Mouse (Mus musculus) heart, postnatal 14 days (tissue): ENCODE data around the gene Zfp27. TPM values are rescaled to one million over a fixed set of nuclear protein-coding genes. Genes with fewer than 3 reads are reported as not detected.
"Not testable (repeated sequence)": the region's sequence is repeated elsewhere in the genome, so short reads cannot be mapped to it uniquely, and the experiment has no call there.

Experiments used
- DNase-seq, 2 experiments: peaks; one replicate each; pipeline ENCODE4 v3.0.0; 2021 to 2022
- intact Hi-C: fragments of 180-260 bp; cut with DNase I; formaldehyde crosslinking; loops from one replicate; pipeline ENCODE4 v1.15.1; 2025
- microRNA-seq, 2 experiments: library from miRNA; unstranded; fragments of <30 nt; microRNA quantifications; one replicate each; pipeline ENCODE4 v1.2.0; 2021 to 2022
- total RNA-seq, 2 experiments: library from RNA; stranded (reverse); gene quantifications; 2 replicates each; pipeline ENCODE4 v1.2.3; 2021

Gene Zfp27
- total RNA-seq, 2 experiments from 2014 or later, result 9.7 to 10.4 TPM

DNA sequence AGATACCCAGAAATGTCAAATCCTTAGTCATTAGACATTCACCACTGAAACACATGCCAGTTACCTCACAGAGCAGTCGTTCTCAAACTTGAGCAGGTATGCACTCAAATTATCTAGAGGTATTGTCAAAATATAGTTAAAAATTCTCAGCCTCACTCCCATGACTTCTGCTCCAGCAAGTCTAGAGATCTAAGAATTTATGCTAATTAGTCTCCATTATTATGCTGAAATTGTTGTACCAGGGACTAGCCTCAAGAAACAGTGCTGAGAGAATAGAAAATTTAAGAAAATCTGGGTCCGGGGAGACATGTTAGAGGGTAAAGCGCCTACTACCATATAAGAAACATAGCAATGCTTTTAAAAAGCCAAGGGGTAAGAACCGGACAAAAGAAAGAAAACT, 2.3 kb downstream of the Zfp27 start:
- intact Hi-C loops, result loop anchor here (5.0 kb wide), 1 partner anchor 42 kb away; no protein-coding TSS in a partner anchor

GRCm38 (mm10) chr7:29898351-29898750, 8.0 kb downstream of the Zfp27 start:
- intact Hi-C loops, result no loop called here
- DNase-seq, result no peak

More for the DNA sequence above, 2.3 kb downstream of the Zfp27 start:
- no peak for DNase-seq

DNA sequence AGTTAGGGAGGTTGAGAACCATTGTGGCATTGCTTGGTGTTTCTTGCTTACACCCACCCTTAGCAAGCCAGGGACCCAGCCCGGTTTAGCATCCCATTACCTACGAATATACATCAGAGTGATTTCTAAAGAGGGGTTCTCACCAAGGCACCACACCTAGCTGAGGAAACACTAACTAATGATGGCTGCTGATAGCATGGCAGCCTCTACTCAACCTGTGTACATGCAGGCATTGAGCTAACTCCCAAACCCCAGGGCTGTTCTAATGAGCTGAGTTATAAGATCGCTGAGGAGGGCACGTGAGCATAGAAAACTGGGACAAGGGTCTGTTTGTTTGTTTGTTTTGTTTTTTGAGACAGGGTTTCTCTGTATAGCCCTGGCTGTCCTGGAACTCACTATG, 13.6 kb downstream of the Zfp27 start:
- no peak for DNase-seq
- intact Hi-C loops, result no loop called here

GRCm38 (mm10) chr7:29890501-29890900, 15.9 kb downstream of the Zfp27 start:
- no peak for DNase-seq
- intact Hi-C loops, result no loop called here

GRCm38 (mm10) chr7:29880916-29881315, 25.5 kb downstream of the Zfp27 start:
- no peak for DNase-seq
- intact Hi-C loops, result no loop called here

DNA sequence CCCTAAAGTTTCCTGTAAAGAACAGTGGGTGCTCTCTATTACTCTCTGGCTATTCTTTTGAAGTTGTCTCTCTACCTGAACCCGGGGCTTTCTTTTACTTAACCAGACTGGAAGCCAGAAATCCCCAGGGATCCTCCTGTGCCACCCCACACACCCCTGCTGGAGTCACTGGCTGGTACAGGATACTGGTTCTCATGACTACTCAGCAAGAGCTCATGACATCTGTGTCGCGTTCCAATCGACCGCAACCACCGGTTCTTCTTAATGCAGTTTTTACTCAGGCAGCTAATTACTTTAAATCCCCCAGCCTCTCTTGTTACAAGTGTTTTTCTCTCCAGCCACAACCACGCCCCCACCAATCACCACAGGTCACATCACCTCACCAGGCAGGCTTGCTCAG, 26.3 kb downstream of the Zfp27 start:
- intact Hi-C loops, result no loop called here
- DNase-seq, result no peak

DNA sequence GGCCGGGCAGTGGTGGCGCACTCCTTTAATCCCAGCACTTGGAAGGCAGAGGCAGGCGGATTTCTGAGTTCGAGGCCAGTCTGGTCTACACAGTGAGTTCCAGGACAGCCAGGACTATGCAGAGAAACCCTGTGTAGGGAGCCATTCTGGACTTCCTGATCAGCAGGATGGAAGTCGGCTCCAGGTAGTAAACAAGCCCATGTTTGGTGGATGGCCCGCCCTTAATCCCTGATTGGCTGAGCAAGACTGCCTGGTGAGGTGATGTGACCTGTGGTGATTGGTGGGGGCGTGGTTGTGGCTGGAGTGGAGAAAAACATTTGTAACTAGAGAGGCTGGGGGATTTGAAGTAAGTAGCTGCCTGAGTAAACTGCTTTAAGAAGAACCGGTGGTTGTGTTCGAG, 28.8 kb downstream of the Zfp27 start:
- intact Hi-C loops, DNase-seq: not testable (repeated sequence)

DNA sequence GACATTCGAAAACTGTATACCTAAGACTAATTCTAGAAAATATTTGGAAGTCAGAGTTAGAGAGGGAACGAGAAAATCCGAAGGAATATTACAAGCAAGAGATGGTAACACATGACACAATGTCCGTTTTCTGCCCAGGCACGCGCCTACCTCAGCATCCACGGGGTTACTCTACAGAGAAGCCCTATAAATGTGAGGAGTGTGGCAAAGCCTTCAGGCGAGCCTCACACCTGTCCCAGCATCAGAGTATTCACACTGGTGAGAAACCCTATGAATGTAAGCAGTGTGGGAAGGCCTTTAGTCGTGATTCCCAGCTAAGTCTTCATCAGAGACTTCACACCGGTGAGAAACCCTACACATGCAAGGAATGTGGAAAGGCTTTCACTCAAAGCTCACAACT, 32.1 kb downstream of the Zfp27 start:
- DNase-seq, result no peak
- intact Hi-C loops, result no loop called here

DNA sequence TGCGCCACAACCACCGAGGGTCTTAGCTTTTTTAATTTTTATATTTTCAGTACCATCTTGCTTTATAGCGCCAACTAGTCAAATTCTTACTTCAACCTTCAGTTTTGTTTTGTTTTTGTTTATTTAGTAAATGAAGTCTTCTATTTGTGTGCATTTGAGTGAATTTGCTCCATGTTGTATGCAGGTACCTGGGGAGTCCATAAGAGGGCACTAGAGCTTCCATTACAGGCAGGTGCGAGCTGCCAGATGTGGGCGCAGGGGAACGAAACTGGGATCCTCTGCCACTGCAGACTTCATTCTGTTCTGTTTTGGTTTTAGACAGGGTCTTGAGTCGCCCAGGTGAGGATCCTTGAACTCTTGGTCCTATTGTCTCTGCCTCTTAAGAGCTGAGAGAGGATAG, 44.7 kb downstream of the Zfp27 start:
- intact Hi-C loops, result loop anchor here (5.0 kb wide), 2 partner anchors 41 to 91 kb away; partner anchors contain the start of gene Zfp74
- DNase-seq, result no peak

- intact Hi-C loops, result loop anchor here (5.0 kb wide), 3 partner anchors 42 to 92 kb away; partner anchors contain the start of genes Zfp74 and Zfp790
These were observed 46.5 kb downstream of the Zfp27 start, which contains the start of gene Zfp420 for GRCm38 (mm10) chr7:29859532-29860517. TSS of gene Zfp420 (plus strand) at chr7:29859979.

DNA sequence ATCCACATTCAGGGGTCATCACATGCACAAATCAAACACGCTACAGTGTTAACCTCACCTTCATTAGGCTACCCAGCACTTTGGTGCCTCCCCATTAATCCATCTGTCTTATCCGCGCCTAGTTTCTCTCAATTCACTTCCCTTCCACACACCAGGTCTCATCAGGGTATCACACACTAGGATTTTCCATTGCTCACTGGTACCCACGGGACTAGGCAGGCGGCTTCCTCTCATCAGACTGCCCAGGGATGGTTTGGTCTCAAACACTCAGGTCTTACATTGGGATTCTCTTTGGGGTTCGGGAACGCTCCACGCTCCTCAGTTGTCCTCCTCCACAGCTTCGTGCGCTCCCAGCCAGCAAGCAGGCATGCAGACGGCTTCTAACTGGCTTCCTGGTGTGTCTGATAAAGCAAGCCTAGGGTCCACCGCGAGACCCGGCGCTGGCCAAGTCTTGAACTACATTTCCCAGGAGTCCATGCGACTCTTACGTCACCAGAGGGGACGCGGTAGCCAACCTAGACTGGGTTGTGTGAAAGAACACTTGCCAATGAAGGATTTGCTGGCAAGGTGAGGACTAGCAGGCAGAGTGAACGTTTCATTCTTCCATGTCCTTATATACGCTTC, 53.0 kb downstream of the Zfp27 start, which contains the start of gene Zfp940:
Zfp940 (minus strand) TSS at position 451 of the 624 bp plus-strand sequence.
- intact Hi-C loops, result no loop called here
- DNase-seq, result peak; percentile 72 to 87

More at GRCm38 (mm10) chr7:29859532-29860517, 46.5 kb downstream of the Zfp27 start, which contains the start of gene Zfp420:
- DNase-seq, result peak; percentile 82 to 89

- intact Hi-C loops, result no loop called here
These were observed 53.5 kb downstream of the Zfp27 start for GRCm38 (mm10) chr7:29852831-29853218.

DNA sequence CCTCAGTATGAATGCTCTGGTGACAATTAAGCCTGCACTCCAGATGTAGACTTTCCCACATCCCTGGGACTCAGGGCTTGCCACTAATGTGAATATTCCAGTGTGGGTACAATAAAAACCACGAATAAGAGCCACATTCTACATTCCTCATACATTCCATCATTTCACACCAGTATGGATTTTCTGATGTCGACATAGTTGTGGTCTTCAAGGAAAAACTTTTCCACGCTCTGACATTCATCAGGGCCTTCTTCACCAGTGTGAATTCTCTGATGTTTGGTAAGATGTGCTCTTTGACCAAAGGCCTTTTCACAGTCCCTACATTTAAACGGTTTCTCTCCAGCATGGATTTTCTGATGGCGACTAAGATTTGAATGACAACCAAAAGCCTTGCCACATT, 61.8 kb downstream of the Zfp27 start:
- intact Hi-C loops, result no loop called here
- DNase-seq, result no peak

More at GRCm38 (mm10) chr7:29852831-29853218, 53.5 kb downstream of the Zfp27 start:
- no peak for DNase-seq

Small RNAs within 50 kb of the gene (microRNA-seq; reads per million reads assigned to microRNA genes)
- gene Mir7668, result 0.48 to 3.0 reads per million in 2 experiments

Other genes with a start within 250 kb of the Zfp27 start
- not detected for gene Catsperg2, start 179.5 kb downstream of the Zfp27 start, total RNA-seq
- 10 to 100 TPM; 12.7 to 14.4 TPM for gene Zfp84, start 138.0 kb downstream of the Zfp27 start, total RNA-seq
- gene Zfp30, start 122.6 kb downstream of the Zfp27 start, total RNA-seq, result 1 to 10 TPM; 6.1 to 6.8 TPM
- 10 to 100 TPM; 11.8 to 13.0 TPM for gene Zfp790, start 90.5 kb downstream of the Zfp27 start, total RNA-seq
- 1 to 10 TPM in 1 of 2 experiments, under 1 TPM in 1; 0.83 to 1.5 TPM for gene Zfp940, start 52.9 kb downstream of the Zfp27 start, total RNA-seq
- gene Zfp420, start 46.6 kb downstream of the Zfp27 start, total RNA-seq, result 1 to 10 TPM; 2.5 to 2.8 TPM
- gene Zfp383, start 1.7 kb upstream of the Zfp27 start, total RNA-seq, result 1 to 10 TPM; 7.3 to 8.1 TPM
- gene Zfp74, start 47.5 kb upstream of the Zfp27 start, total RNA-seq, result 1 to 10 TPM; 6.1 to 6.4 TPM
- gene Zfp568, start 77.4 kb upstream of the Zfp27 start, total RNA-seq, result 10 to 100 TPM; 32.0 to 41.7 TPM
- gene Zfp14, start 144.8 kb upstream of the Zfp27 start, total RNA-seq, result 1 to 10 TPM; 2.2 to 3.3 TPM
- gene Zfp82, start 166.3 kb upstream of the Zfp27 start, total RNA-seq, result 1 to 10 TPM; 2.0 to 2.1 TPM
- gene Gm26920, start 183.8 kb upstream of the Zfp27 start, total RNA-seq, result not detected
- gene Zfp566, start 184.0 kb upstream of the Zfp27 start, total RNA-seq, result 1 to 10 TPM; 1.5 to 1.8 TPM
- gene Zfp260, start 188.2 kb upstream of the Zfp27 start, total RNA-seq, result 10 to 100 TPM; 35.9 to 40.9 TPM
- gene Zfp382, start 215.4 kb upstream of the Zfp27 start, total RNA-seq, result 1 to 10 TPM; 4.2 to 4.4 TPM